Mouse (Mus musculus) C2C12 (cell line): ENCODE data around the gene Gp9. TPM values are rescaled to one million over a fixed set of nuclear protein-coding genes. Genes with fewer than 3 reads are reported as not detected.
A peak's percentile ranks its signal among the peaks of the same experiment; 100 is the strongest.

Experiments used
- H3K27me3 ChIP-seq: one replicate; pipeline ENCODE4 v1.6.1; 2011; ENCODE audit not compliant: control insufficient read depth, insufficient read depth, insufficient read length
- H3K36me3 ChIP-seq: one replicate; pipeline ENCODE4 v1.6.1; 2011; ENCODE audit not compliant: control insufficient read depth, insufficient read depth
- H3K4me3 ChIP-seq: one replicate; pipeline ENCODE4 v1.5.1; 2011; ENCODE audit warnings: mild to moderate bottlenecking, control low read depth; ENCODE audit not compliant: poor library complexity, insufficient read depth, severe bottlenecking
- H3K79me2 ChIP-seq: one replicate; pipeline ENCODE4 v1.6.1; 2011; ENCODE audit not compliant: control insufficient read depth, insufficient read depth
- H3K79me3 ChIP-seq: one replicate; pipeline ENCODE4 v1.6.1; 2011; ENCODE audit warnings: low read depth, control low read depth
- H3ac ChIP-seq: one replicate; pipeline ENCODE3; 2011; ENCODE audit warnings: low read depth; ENCODE audit not compliant: control insufficient read depth, insufficient read length
- CEBPB ChIP-seq: IDR thresholded peaks from one replicate; pipeline ENCODE4 v1.6.1; 2011; ENCODE audit warnings: low read depth, mild to moderate bottlenecking, control low read depth, moderate library complexity
- CTCF ChIP-seq: IDR thresholded peaks from one replicate; pipeline ENCODE4 v1.5.1; 2011; ENCODE audit not compliant: control insufficient read depth, insufficient read depth, insufficient read length
- FOSL1 ChIP-seq: IDR thresholded peaks from one replicate; pipeline ENCODE4 v1.8.0; 2011; ENCODE audit warnings: mild to moderate bottlenecking, low read length; ENCODE audit not compliant: poor library complexity, insufficient read depth, severe bottlenecking
- MAX ChIP-seq: IDR thresholded peaks from one replicate; pipeline ENCODE4 v1.6.1; 2011; ENCODE audit warnings: mild to moderate bottlenecking, control low read depth
- MYOD1 ChIP-seq: IDR thresholded peaks from one replicate; pipeline ENCODE4 v1.6.1; 2011; ENCODE audit warnings: low read depth; ENCODE audit not compliant: control insufficient read depth, insufficient read length
- MYOG ChIP-seq: IDR thresholded peaks from one replicate; pipeline ENCODE4 v1.6.1; 2011; ENCODE audit not compliant: control insufficient read depth, insufficient read length; ENCODE audit errors: extremely low read depth
- USF1 ChIP-seq: IDR thresholded peaks from one replicate; pipeline ENCODE4 v1.6.1; 2011; ENCODE audit warnings: low read depth, mild to moderate bottlenecking, control low read depth, moderate library complexity
- polyA plus RNA-seq: library from polyadenylated mRNA; unstranded; fragments of >200 nt; fragmentation: generic; extraction: Trizol; gene quantifications from one replicate; pipeline ENCODE4 v1.2.1, GENCODE M21; 2012; ENCODE audit warnings: missing spikeins

Gene Gp9
- polyA plus RNA-seq, 1 experiment, result not detected

- TF ChIP-seq CTCF, result no peak
- no peak for TF ChIP-seq MYOD1
- TF ChIP-seq MYOG, result no peak
- no peak for TF ChIP-seq MAX
- no peak for TF ChIP-seq USF1
- no peak for TF ChIP-seq FOSL1
- no peak for TF ChIP-seq CEBPB
- Histone ChIP-seq H3K27me3 (no peaks in the 10 kb centered on the region), H3ac (no peak overlapping the region), H3K79me3 (peaks cover 4% of the 10 kb centered on the region), H3K36me3 (peaks cover 19% of the 10 kb centered on the region), H3K4me3 (no peak overlapping the region), H3K79me2 (peaks cover 22% of the 10 kb centered on the region)
These were observed 32.4 kb downstream of the Gp9 start for GRCm38 (mm10) chr6:87810311-87810710.

- H3K36me3 ChIP-seq, result peaks cover 25% of the 10 kb centered on the region
- peaks cover 4% of the 10 kb centered on the region for H3K79me3 ChIP-seq
- TF ChIP-seq USF1 (no peak), MYOG (no peak), FOSL1 (no peak), CEBPB (no peak), MAX (no peak), MYOD1 (no peak), CTCF (no peak)
- peak overlapping the region; percentile 50 for H3K4me3 ChIP-seq
- H3K27me3 ChIP-seq, result no peaks in the 10 kb centered on the region
- peak overlapping the region; percentile 91 for H3ac ChIP-seq
- peaks cover 22% of the 10 kb centered on the region for H3K79me2 ChIP-seq
These were observed 33.1 kb downstream of the Gp9 start for GRCm38 (mm10) chr6:87810713-87811669.

GRCm38 (mm10) chr6:87811675-87812338 lies 33.9 kb downstream of the Gp9 start, which contains the start of gene Rab43:
TSS of gene Rab43 (minus strand) at chr6:87812164.
- Histone ChIP-seq H3ac (peak within 1 kb of the TSS; percentile 91), H3K27me3 (no peaks in the 10 kb centered on the region)
- TF ChIP-seq MAX (peak; percentile 36), CEBPB (no peak)

GRCm38 (mm10) chr6:87812656-87813055 lies 34.8 kb downstream of the Gp9 start:
- no peak overlapping the region for H3K4me3 ChIP-seq
- TF ChIP-seq CTCF (no peak), FOSL1 (no peak), MAX (no peak), USF1 (no peak), MYOG (no peak), CEBPB (no peak)
- no peaks in the 10 kb centered on the region for H3K27me3 ChIP-seq
- H3ac ChIP-seq, result no peak overlapping the region
- peaks cover 21% of the 10 kb centered on the region for H3K79me2 ChIP-seq
- peaks cover 4% of the 10 kb centered on the region for H3K79me3 ChIP-seq
- peaks cover 40% of the 10 kb centered on the region for H3K36me3 ChIP-seq

More at GRCm38 (mm10) chr6:87811675-87812338, 33.9 kb downstream of the Gp9 start, which contains the start of gene Rab43:
- H3K79me2 ChIP-seq, result peaks cover 22% of the 10 kb centered on the region
- H3K79me3 ChIP-seq, result peaks cover 4% of the 10 kb centered on the region
- peaks cover 32% of the 10 kb centered on the region for H3K36me3 ChIP-seq
- H3K4me3 ChIP-seq, result peak within 1 kb of the TSS; percentile 50

- H3K79me2 ChIP-seq, result peaks cover 8% of the 10 kb centered on the region
- H3K79me3 ChIP-seq, result no peaks in the 10 kb centered on the region
- H3K4me3 ChIP-seq, result no peak overlapping the region
- TF ChIP-seq MYOD1 (no peak), CEBPB (no peak), CTCF (no peak), MYOG (no peak), USF1 (no peak), MAX (no peak), FOSL1 (no peak)
- peaks cover 57% of the 10 kb centered on the region for H3K36me3 ChIP-seq
- H3K27me3 ChIP-seq, result no peaks in the 10 kb centered on the region
- no peak overlapping the region for H3ac ChIP-seq
These were observed 36.6 kb downstream of the Gp9 start for GRCm38 (mm10) chr6:87814486-87814885.

- peaks cover 90% of the 10 kb centered on the region for H3K36me3 ChIP-seq
These were observed 42.5 kb downstream of the Gp9 start for GRCm38 (mm10) chr6:87820366-87820765.

More at GRCm38 (mm10) chr6:87820366-87820765, 42.5 kb downstream of the Gp9 start:
- no peaks in the 10 kb centered on the region for H3K79me2 ChIP-seq
- no peak overlapping the region for H3ac ChIP-seq
- H3K4me3 ChIP-seq, result no peak overlapping the region
- H3K27me3 ChIP-seq, result no peaks in the 10 kb centered on the region
- H3K79me3 ChIP-seq, result no peaks in the 10 kb centered on the region
- TF ChIP-seq USF1 (no peak), MYOG (no peak), FOSL1 (no peak), MYOD1 (no peak), MAX (no peak), CEBPB (no peak), CTCF (no peak)

Other genes with a start within 250 kb of the Gp9 start
- gene Arhgap25, start 244.8 kb upstream of the Gp9 start, polyA plus RNA-seq, result not detected
- 0.36 TPM for gene Prokr1, start 187.3 kb upstream of the Gp9 start, polyA plus RNA-seq
- gene Aplf, start 105.9 kb upstream of the Gp9 start, polyA plus RNA-seq, result 5.8 TPM
- 0.05 TPM for gene Efcc1, start 47.2 kb upstream of the Gp9 start, polyA plus RNA-seq
- gene Rab43, start 34.1 kb downstream of the Gp9 start, polyA plus RNA-seq, result 8.3 TPM
- 2.3 TPM for gene Gm45140, start 57.7 kb downstream of the Gp9 start, polyA plus RNA-seq
- 44.4 TPM for gene Isy1, start 60.7 kb downstream of the Gp9 start, polyA plus RNA-seq
- 353 TPM for gene Cnbp, start 73.0 kb downstream of the Gp9 start, polyA plus RNA-seq
- gene Copg1, start 109.7 kb downstream of the Gp9 start, polyA plus RNA-seq, result 115 TPM
- 43.5 TPM for gene Hmces, start 135.9 kb downstream of the Gp9 start, polyA plus RNA-seq
- 58.5 TPM for gene H1fx, start 203.6 kb downstream of the Gp9 start, polyA plus RNA-seq